Mouse (Mus musculus) E14TG2a.4 (cell line): ENCODE data around the gene Xrcc6.
A peak's percentile ranks its signal among the peaks of the same experiment; 100 is the strongest.

Experiments
- H3K27me3 ChIP-seq: 2 replicates; pipeline ENCODE4 v1.6.1; 2014; ENCODE audit warnings: low read length, control low read depth; ENCODE audit not compliant: insufficient read depth
- H3K36me3 ChIP-seq: 2 replicates; pipeline ENCODE4 v1.6.1; 2014; ENCODE audit warnings: low read length, control low read depth; ENCODE audit not compliant: insufficient read depth
- H3K4me1 ChIP-seq: replicated peaks from 2 replicates; pipeline ENCODE4 v1.6.1; 2014; ENCODE audit warnings: low read depth, low read length, control low read depth
- H3K4me3 ChIP-seq: replicated peaks from 2 replicates; pipeline ENCODE4 v1.5.1; 2014; ENCODE audit warnings: mild to moderate bottlenecking, low read length
- H3K9me3 ChIP-seq: 2 replicates; pipeline ENCODE4 v1.6.1; 2014; ENCODE audit warnings: low read length, control low read depth
- CTCF ChIP-seq: conservative IDR thresholded peaks from 2 replicates; pipeline ENCODE4 v1.5.1; 2014; ENCODE audit warnings: low read length
- NANOG ChIP-seq: IDR thresholded peaks from 2 replicates; pipeline ENCODE4 v1.6.1; 2014; ENCODE audit warnings: borderline replicate concordance, low read length, mixed read lengths
- POU5F1 ChIP-seq: IDR thresholded peaks from 2 replicates; pipeline ENCODE4 v1.6.1; 2014; ENCODE audit warnings: low read length, borderline replicate concordance

Xrcc6 gene

GRCm38 (mm10) chr15:81987646-81988045 lies at the start of gene Xrcc6:
Xrcc6 (plus strand) TSS chr15:81987835.
- no peaks in the 10 kb centered on the region for H3K9me3 ChIP-seq
- H3K36me3 ChIP-seq = peaks cover 2% of the 10 kb centered on the region; the same call in 1 of the 2 replicates
- H3K4me1 ChIP-seq = peaks cover 47% of the 10 kb centered on the region
- H3K4me3 ChIP-seq = no peak within 1 kb of the TSS
- no peaks in the 10 kb centered on the region for H3K27me3 ChIP-seq
- TF ChIP-seq CTCF = no peak
- no peak for TF ChIP-seq POU5F1
- TF ChIP-seq NANOG = no peak

DNA sequence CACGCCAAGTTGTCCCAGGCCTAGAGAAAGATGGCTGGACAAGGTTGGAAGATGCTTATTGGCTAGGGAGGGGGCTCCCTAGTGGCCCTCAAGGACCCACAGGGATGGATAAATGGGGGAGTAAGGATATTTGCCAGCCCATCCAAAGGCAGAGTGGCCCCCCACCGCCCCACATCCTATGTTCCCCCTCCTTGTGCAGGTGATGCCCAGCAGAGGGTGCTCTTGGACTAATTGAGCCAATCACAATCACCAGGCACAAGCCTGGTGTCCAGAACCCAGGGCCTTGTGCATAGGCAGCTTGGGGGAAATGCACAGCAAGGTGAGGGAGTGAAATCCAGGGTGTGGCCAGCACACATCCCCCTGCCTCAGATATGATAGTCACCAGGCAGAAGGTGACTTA lies 49.4 kb upstream of the Xrcc6 start:
- TF ChIP-seq POU5F1 = no peak
- peak; percentile 50 for TF ChIP-seq CTCF
- no peak for TF ChIP-seq NANOG
- Histone ChIP-seq H3K27me3 (peaks cover 29% of the 10 kb centered on the region), H3K9me3 (no peaks in the 10 kb centered on the region), H3K4me1 (peaks cover 45% of the 10 kb centered on the region), H3K36me3 (no peaks in the 10 kb centered on the region), H3K4me3 (no peak overlapping the region)

GRCm38 (mm10) chr15:81939157-81939715 lies 48.4 kb upstream of the Xrcc6 start:
- H3K4me1 ChIP-seq = peaks cover 46% of the 10 kb centered on the region
- H3K4me3 ChIP-seq = no peak overlapping the region
- peaks cover 22% of the 10 kb centered on the region for H3K27me3 ChIP-seq
- H3K9me3 ChIP-seq = no peaks in the 10 kb centered on the region
- H3K36me3 ChIP-seq = no peaks in the 10 kb centered on the region
- TF ChIP-seq NANOG = no peak
- no peak for TF ChIP-seq POU5F1
- TF ChIP-seq CTCF = no peak

GRCm38 (mm10) chr15:81939774-81940173 lies 47.9 kb upstream of the Xrcc6 start:
- Histone ChIP-seq H3K27me3 (peaks cover 22% of the 10 kb centered on the region), H3K36me3 (no peaks in the 10 kb centered on the region), H3K9me3 (no peaks in the 10 kb centered on the region), H3K4me1 (peaks cover 46% of the 10 kb centered on the region), H3K4me3 (no peak overlapping the region)
- TF ChIP-seq NANOG (no peak), POU5F1 (no peak)

DNA sequence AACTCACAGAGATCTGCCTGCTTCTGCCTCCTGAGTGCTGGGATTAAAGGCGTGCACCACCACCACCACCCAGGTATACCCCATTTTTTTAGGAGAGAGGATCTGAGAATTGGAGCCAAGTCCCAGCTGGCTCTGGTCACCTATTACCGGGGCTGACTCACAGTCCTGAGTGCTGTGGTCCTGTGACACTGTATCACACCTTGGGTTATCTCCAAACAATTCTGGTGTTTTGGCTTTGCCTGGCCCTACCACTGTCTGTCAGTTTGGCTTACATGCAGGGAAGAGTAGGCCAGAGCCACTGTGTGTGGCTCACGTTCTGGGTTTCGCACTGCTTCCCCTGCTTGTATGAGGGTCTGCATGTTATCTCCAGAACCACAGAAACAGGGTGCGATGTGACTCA lies 47.4 kb upstream of the Xrcc6 start:
- peaks cover 46% of the 10 kb centered on the region for H3K4me1 ChIP-seq
- no peak overlapping the region for H3K4me3 ChIP-seq
- no peaks in the 10 kb centered on the region for H3K9me3 ChIP-seq
- TF ChIP-seq CTCF (no peak), NANOG (no peak), POU5F1 (no peak)
- H3K36me3 ChIP-seq = no peaks in the 10 kb centered on the region
- H3K27me3 ChIP-seq = peaks cover 22% of the 10 kb centered on the region

DNA sequence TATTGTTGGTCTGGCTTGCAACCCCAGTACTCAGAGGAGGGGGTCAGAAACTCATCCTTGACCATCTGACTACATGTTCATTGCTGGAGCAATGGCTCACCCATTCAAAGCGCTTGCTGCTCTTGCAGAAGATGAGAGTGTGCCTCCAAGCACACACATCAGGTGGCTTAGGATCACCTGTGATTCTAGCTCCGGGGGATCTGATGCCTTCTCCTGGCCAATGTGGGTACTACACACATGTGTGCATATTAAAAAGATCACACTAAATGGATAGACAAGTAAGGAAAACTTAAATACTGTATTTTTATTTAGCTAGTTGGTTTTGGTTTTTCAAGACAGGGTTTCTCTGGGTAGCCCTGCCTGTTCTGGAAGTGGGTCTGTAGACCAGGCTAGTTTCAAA lies 46.6 kb upstream of the Xrcc6 start:
- no peak for TF ChIP-seq POU5F1
- peak; percentile 81 for TF ChIP-seq CTCF
- Histone ChIP-seq H3K27me3 (peaks cover 22% of the 10 kb centered on the region), H3K4me3 (no peak overlapping the region), H3K4me1 (peaks cover 48% of the 10 kb centered on the region), H3K9me3 (no peaks in the 10 kb centered on the region), H3K36me3 (no peaks in the 10 kb centered on the region)

- no peaks in the 10 kb centered on the region for H3K36me3 ChIP-seq
- H3K4me1 ChIP-seq = peaks cover 34% of the 10 kb centered on the region
- no peaks in the 10 kb centered on the region for H3K9me3 ChIP-seq
- H3K4me3 ChIP-seq = no peak overlapping the region
- peaks cover 2% of the 10 kb centered on the region; the same call in 1 of the 2 replicates for H3K27me3 ChIP-seq
- no peak for TF ChIP-seq CTCF
- no peak for TF ChIP-seq NANOG
- TF ChIP-seq POU5F1 = no peak
These were observed 44.4 kb upstream of the Xrcc6 start for GRCm38 (mm10) chr15:81943176-81943749.

- H3K36me3 ChIP-seq = peaks cover 45% of the 10 kb centered on the region
- no peak overlapping the region for H3K4me3 ChIP-seq
- H3K27me3 ChIP-seq = no peaks in the 10 kb centered on the region; the same call in 1 of the 2 replicates
- no peaks in the 10 kb centered on the region for H3K9me3 ChIP-seq
- H3K4me1 ChIP-seq = peaks cover 42% of the 10 kb centered on the region
- no peak for TF ChIP-seq NANOG
- no peak for TF ChIP-seq CTCF
- TF ChIP-seq POU5F1 = no peak
These were observed 38.6 kb upstream of the Xrcc6 start for GRCm38 (mm10) chr15:81949076-81949475.
